Mouse (Mus musculus) liver, adult 2 months (tissue): ENCODE measurements around the gene Btbd18.

Experiments used
- CTCF ChIP-seq: fragments of 200-500 bp; IDR thresholded peaks from 2 replicates; pipeline ENCODE4 v1.5.1; 2011; ENCODE audit warnings: low read depth, low read length, control low read depth
- POLR2A ChIP-seq: fragments of 200-500 bp; IDR thresholded peaks from 2 replicates; pipeline ENCODE4 v1.6.1; 2011; ENCODE audit warnings: low read length, control low read depth; ENCODE audit not compliant: insufficient read depth; ENCODE audit errors: extremely low read depth

- TF ChIP-seq CTCF = no peak
- no peak for TF ChIP-seq POLR2A
Measured at GRCm38 (mm10) chr2:84624201-84624600, 34.7 kb upstream of the Btbd18 start.
